Mouse (Mus musculus) intestine, embryonic 15.5 days (tissue): ENCODE data around the gene Zglp1. TPM values are rescaled to one million over a fixed set of nuclear protein-coding genes. Genes with fewer than 3 reads are reported as not detected.
"Not testable (repeated sequence)": the region's sequence is repeated elsewhere in the genome, so short reads cannot be mapped to it uniquely, and the experiment has no call there.

Source experiments
- ATAC-seq: fragments of 200-750 bp; cut with Nextera tagmentation; 2 replicates; pipeline ENCODE4 v1.8.0; 2017; ENCODE audit warnings: moderate TSS enrichment, moderate library complexity
- H3K27ac ChIP-seq: fragments of 300-500 bp; sonication (generic); 2 replicates; pipeline ENCODE4 v1.5.1; 2015; ENCODE audit warnings: mild to moderate bottlenecking, inconsistent platforms
- H3K27me3 ChIP-seq: fragments of 300-500 bp; sonication (generic); replicated peaks from 2 replicates; pipeline ENCODE4 v1.6.1; 2015; ENCODE audit warnings: inconsistent platforms
- H3K36me3 ChIP-seq: fragments of 300-500 bp; sonication (generic); 2 replicates; pipeline ENCODE4 v1.6.1; 2015; ENCODE audit warnings: inconsistent platforms
- H3K4me1 ChIP-seq: fragments of 300-500 bp; sonication (generic); replicated peaks from 2 replicates; pipeline ENCODE4 v1.6.1; 2015; ENCODE audit warnings: inconsistent platforms
- H3K4me2 ChIP-seq: fragments of 300-500 bp; sonication (generic); replicated peaks from 2 replicates; pipeline ENCODE4 v1.6.1; 2015; ENCODE audit warnings: mild to moderate bottlenecking, inconsistent platforms
- H3K4me3 ChIP-seq: fragments of 300-500 bp; sonication (generic); replicated peaks from 2 replicates; pipeline ENCODE4 v1.5.1; 2015; ENCODE audit warnings: inconsistent platforms
- H3K9ac ChIP-seq: fragments of 300-500 bp; sonication (generic); 2 replicates; pipeline ENCODE4 v1.6.1; 2015; ENCODE audit warnings: inconsistent platforms
- H3K9me3 ChIP-seq: fragments of 300-500 bp; sonication (generic); 2 replicates; pipeline ENCODE4 v1.6.1; 2016; ENCODE audit warnings: inconsistent platforms
- WGBS: fragments of 180-500 bp; shearing (Covaris S2); methylation state at CpG from one replicate; pipeline ENCODE4 v1.1.7; 2015; 5-methylcytosine and 5-hydroxymethylcytosine counted together
- polyA plus RNA-seq: library from polyadenylated mRNA; unstranded; fragments of >200 nt; fragmentation: Nextera tagmentation; extraction: Ambion mirVana; gene quantifications from 2 replicates; pipeline ENCODE4 v1.2.1, GENCODE M21; 2015

The Zglp1 gene
- polyA plus RNA-seq, 1 experiment from 2014 or later = 1.0 TPM

GRCm38 (mm10) chr9:21045235-21045634 is 21.7 kb downstream of the Zglp1 start:
- H3K9ac ChIP-seq = no peak overlapping the region
- no peaks in the 10 kb centered on the region for H3K36me3 ChIP-seq
- WGBS = 72% methylated on average over 3 of the region's 3 CpGs
- no peak overlapping the region for H3K4me2 ChIP-seq
- H3K9me3 ChIP-seq = no peaks in the 10 kb centered on the region
- peaks cover 2% of the 10 kb centered on the region; the same call in 1 of the 2 replicates for H3K27me3 ChIP-seq
- no peaks in the 10 kb centered on the region for H3K4me1 ChIP-seq
- no peak overlapping the region for H3K27ac ChIP-seq
- H3K4me3 ChIP-seq = no peak overlapping the region
- ATAC-seq = no peak

GRCm38 (mm10) chr9:21044785-21045184 is 22.1 kb downstream of the Zglp1 start:
- H3K9me3 ChIP-seq, H3K27me3 ChIP-seq, H3K4me3 ChIP-seq, H3K9ac ChIP-seq, H3K27ac ChIP-seq, H3K36me3 ChIP-seq, H3K4me1 ChIP-seq, H3K4me2 ChIP-seq, ATAC-seq: not testable (repeated sequence)
- WGBS = 54% methylated on average over 1 of the region's 1 CpGs

DNA sequence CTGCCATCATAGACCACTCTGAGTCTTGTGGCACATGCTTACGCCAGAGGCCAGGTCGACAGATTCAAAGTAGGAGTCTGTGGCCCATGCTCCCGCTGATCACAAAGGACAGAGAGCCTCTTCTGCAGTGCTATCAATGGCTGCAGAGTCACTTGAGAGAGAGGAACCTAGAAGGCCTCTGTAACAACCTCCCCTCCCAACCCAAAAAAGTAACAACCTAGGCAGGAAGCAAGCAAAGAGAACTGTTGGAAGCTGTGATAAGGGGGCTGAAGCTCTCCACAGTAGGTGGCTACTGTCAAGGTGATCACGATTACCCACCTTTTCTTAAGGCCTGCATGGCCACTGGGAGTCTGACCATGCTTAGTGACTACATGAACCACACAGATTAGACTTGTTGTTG is 23.3 kb downstream of the Zglp1 start:
- ATAC-seq = no peak
- H3K4me3 ChIP-seq = no peak overlapping the region
- WGBS = 81% methylated on average over 4 of the region's 4 CpGs
- H3K4me1 ChIP-seq = peaks cover under 1% of the 10 kb centered on the region; the same call in 1 of the 2 replicates
- H3K27me3 ChIP-seq = peaks cover 7% of the 10 kb centered on the region
- H3K27ac ChIP-seq = no peak overlapping the region
- H3K36me3 ChIP-seq = no peaks in the 10 kb centered on the region
- H3K4me2 ChIP-seq = no peak overlapping the region
- no peak overlapping the region for H3K9ac ChIP-seq
- H3K9me3 ChIP-seq = no peaks in the 10 kb centered on the region

- H3K9ac ChIP-seq = no peak overlapping the region
- peaks cover 29% of the 10 kb centered on the region for H3K27me3 ChIP-seq
- H3K36me3 ChIP-seq = no peaks in the 10 kb centered on the region
- no peak overlapping the region for H3K4me2 ChIP-seq
- no peak overlapping the region for H3K27ac ChIP-seq
- peaks cover 19% of the 10 kb centered on the region for H3K4me1 ChIP-seq
- WGBS = 34% methylated on average over 4 of the region's 4 CpGs
- ATAC-seq = no peak
- H3K9me3 ChIP-seq = no peaks in the 10 kb centered on the region
- no peak overlapping the region for H3K4me3 ChIP-seq
Observed at GRCm38 (mm10) chr9:21041308-21041707, 25.6 kb downstream of the Zglp1 start.

DNA sequence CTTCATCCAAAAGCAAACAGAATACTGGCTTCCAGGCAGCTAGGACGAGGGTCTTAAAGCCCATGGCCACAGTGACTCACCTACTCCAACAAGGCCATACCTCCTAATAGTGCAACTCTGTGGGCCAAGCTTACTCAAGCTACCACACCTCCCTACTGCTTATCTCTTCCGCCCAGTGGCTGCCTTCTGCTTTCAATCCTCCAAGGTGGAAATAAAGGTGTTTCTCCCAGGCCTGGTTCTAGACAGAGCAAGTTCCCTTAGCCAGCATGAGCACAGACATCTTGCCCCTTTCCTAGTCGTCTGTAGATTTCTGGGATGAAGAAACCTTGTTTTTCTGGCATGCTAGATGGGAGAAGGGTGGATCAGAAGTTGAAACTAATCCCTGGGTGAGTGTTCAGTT is 27.1 kb downstream of the Zglp1 start:
- Histone ChIP-seq H3K4me2 (no peak overlapping the region), H3K9me3 (no peaks in the 10 kb centered on the region), H3K4me3 (no peak overlapping the region), H3K9ac (no peak overlapping the region), H3K4me1 (peaks cover 25% of the 10 kb centered on the region), H3K27me3 (peaks cover 45% of the 10 kb centered on the region), H3K27ac (no peak overlapping the region), H3K36me3 (no peaks in the 10 kb centered on the region)
- WGBS = 62% methylated on average over 3 of the region's 3 CpGs
- ATAC-seq = no peak

DNA sequence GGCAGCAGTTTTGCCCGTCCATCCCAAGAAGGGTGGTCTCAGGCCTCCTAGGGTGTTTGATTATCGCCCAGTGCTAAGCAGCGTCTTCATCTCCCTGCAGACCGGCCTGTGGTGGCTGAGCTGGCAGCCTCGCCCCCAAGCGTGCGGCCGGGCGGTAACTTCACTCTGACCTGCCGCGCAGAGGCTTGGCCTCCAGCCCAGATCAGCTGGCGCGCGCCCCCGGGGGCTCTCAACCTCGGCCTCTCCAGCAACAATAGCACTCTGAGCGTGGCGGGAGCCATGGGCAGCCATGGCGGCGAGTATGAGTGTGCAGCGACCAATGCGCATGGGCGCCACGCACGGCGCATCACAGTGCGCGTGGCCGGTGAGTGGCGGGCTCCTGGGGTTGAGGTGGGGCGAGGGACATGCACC is 29.4 kb downstream of the Zglp1 start:
- Histone ChIP-seq H3K9me3 (no peaks in the 10 kb centered on the region), H3K4me2 (peak overlapping the region; percentile 84), H3K9ac (peak overlapping the region; percentile 41; the same call in 1 of the 2 replicates), H3K4me1 (peaks cover 40% of the 10 kb centered on the region), H3K4me3 (peak overlapping the region; percentile 36), H3K27me3 (peaks cover 65% of the 10 kb centered on the region), H3K27ac (no peak overlapping the region), H3K36me3 (no peaks in the 10 kb centered on the region)
- no peak for ATAC-seq
- WGBS = 2% methylated on average over 31 of the region's 31 CpGs

DNA sequence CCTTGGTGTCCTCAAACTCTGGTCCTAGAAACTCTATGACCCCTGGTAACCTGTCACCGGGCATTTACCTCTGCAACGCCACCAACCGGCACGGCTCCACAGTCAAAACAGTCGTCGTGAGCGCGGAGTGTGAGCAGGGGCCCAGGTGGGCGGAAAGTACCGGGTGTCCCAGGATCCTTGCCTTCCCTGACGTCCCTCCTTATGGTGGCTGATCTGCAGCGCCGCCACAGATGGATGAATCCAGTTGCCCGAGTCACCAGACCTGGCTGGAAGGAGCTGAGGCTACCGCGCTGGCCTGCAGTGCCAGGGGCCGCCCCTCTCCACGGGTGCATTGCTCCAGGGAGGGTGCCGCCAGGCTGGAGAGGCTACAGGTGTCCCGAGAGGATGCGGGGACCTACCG is 30.2 kb downstream of the Zglp1 start:
- Histone ChIP-seq H3K36me3 (no peaks in the 10 kb centered on the region), H3K9me3 (no peaks in the 10 kb centered on the region), H3K4me1 (peaks cover 48% of the 10 kb centered on the region), H3K4me3 (peak overlapping the region; percentile 2; the same call in 1 of the 2 replicates), H3K9ac (no peak overlapping the region), H3K4me2 (peak overlapping the region; percentile 84; the same call in 1 of the 2 replicates), H3K27ac (no peak overlapping the region), H3K27me3 (peaks cover 73% of the 10 kb centered on the region)
- 6% methylated on average over 22 of the region's 22 CpGs for WGBS
- ATAC-seq = no peak

DNA sequence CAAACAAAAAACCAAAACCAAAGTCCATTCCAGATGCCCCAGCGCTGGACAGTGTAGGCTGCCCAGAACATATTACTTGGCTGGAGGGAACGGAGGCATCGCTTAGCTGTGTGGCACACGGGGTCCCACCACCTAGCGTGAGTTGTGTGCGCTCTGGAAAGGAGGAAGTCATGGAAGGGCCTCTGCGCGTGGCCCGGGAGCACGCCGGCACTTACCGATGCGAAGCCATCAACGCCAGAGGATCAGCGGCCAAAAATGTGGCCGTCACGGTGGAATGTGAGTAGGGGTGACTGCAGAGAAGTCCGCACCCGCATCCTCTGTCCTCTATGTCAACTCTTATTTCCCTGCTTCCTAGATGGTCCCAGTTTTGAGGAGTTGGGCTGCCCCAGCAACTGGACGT is 30.7 kb downstream of the Zglp1 start:
- ATAC-seq = no peak
- H3K27me3 ChIP-seq = peaks cover 74% of the 10 kb centered on the region
- H3K36me3 ChIP-seq = no peaks in the 10 kb centered on the region
- no peak overlapping the region for H3K27ac ChIP-seq
- 10% methylated on average over 20 of the region's 20 CpGs for WGBS
- no peak overlapping the region for H3K9ac ChIP-seq
- H3K4me2 ChIP-seq = no peak overlapping the region
- peaks cover 53% of the 10 kb centered on the region for H3K4me1 ChIP-seq
- H3K9me3 ChIP-seq = no peaks in the 10 kb centered on the region
- H3K4me3 ChIP-seq = no peak overlapping the region

DNA sequence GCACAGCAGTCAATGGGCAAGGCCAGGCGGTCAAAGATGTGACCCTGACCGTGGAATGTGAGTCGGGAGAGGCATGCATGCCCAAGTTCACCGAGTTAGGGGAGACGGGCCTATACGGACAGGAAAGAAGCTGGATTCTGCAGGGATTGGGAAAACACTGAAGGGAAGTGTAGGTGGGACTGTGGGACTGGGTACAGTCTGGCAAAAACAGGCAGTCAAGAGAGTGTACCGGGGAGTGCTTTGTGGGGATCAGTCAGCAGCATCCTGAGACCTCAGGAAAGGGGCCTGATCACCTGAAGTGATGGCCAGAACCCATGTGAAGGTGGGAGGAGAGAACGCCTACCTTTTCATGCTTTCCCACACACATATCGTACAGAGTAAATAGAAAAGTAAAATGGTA is 31.3 kb downstream of the Zglp1 start:
- Histone ChIP-seq H3K9ac (no peak overlapping the region), H3K4me3 (no peak overlapping the region), H3K4me2 (no peak overlapping the region), H3K9me3 (no peaks in the 10 kb centered on the region), H3K4me1 (peaks cover 55% of the 10 kb centered on the region), H3K27ac (no peak overlapping the region), H3K36me3 (no peaks in the 10 kb centered on the region), H3K27me3 (peaks cover 74% of the 10 kb centered on the region)
- no peak for ATAC-seq
- 31% methylated on average over 9 of the region's 9 CpGs for WGBS

DNA sequence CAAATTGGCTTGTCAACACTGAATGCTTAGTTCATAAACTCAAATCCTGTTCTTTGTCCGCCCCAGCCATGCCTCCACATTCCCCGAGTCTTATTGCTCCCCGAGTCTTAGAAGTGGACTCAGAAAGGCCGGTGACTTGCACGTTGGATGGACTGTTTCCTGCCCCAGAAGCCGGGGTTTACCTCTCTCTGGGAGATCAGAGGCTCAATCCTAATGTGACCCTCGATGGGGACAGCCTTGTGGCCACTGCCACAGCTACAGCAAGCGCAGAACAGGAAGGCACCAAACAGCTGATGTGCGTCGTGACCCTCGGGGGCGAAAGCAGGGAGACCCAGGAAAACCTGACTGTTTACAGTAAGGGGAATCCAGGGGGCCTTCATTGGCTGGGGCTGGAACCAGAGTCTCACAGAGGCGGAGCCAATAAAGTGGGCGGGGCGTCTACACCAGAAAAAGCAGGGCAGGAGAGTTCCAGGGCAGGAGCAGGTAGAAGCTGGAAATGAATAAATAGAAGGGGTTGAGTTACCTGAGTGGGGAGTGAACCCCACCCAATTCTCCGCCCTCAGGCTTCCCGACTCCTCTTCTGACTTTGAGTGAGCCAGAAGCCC is 32.3 kb downstream of the Zglp1 start:
- Histone ChIP-seq H3K9ac (no peak overlapping the region), H3K36me3 (no peaks in the 10 kb centered on the region), H3K27ac (no peak overlapping the region), H3K27me3 (peaks cover 77% of the 10 kb centered on the region), H3K4me1 (peaks cover 63% of the 10 kb centered on the region), H3K4me3 (0 out of 2 replicates have a peak overlapping the region, but pooled peaks have one; percentile 3), H3K4me2 (peak overlapping the region; percentile 11; the same call in 1 of the 2 replicates), H3K9me3 (no peaks in the 10 kb centered on the region)
- ATAC-seq = no peak
- WGBS = 2% methylated on average over 17 of the region's 17 CpGs

DNA sequence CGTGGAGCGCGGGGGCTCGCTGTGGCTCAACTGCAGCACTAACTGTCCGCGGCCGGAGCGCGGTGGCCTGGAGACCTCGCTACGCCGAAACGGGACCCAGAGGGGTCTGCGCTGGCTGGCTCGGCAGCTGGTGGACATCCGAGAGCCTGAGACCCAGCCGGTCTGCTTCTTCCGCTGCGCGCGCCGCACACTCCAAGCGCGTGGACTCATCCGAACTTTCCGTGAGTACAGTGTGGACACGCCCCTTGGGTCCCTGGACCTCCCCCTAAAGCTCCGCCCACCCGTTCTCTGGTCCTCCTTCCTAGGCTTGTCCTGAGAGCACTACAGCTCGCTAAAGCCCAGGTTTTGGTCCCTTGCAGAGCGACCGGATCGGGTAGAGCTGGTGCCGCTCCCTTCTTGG is 33.8 kb downstream of the Zglp1 start:
- ATAC-seq = peak; percentile 77
- Histone ChIP-seq H3K27ac (no peak overlapping the region), H3K4me1 (peaks cover 64% of the 10 kb centered on the region), H3K9me3 (no peaks in the 10 kb centered on the region), H3K36me3 (no peaks in the 10 kb centered on the region), H3K9ac (peak overlapping the region; percentile 50), H3K4me2 (peak overlapping the region; percentile 99), H3K27me3 (peaks cover 74% of the 10 kb centered on the region), H3K4me3 (peak overlapping the region; percentile 55)
- 0% methylated on average over 34 of the region's 34 CpGs for WGBS

- peak overlapping the region; percentile 50; the same call in 1 of the 2 replicates for H3K9ac ChIP-seq
- H3K4me1 ChIP-seq = peaks cover 60% of the 10 kb centered on the region
- H3K9me3 ChIP-seq = no peaks in the 10 kb centered on the region
- peak overlapping the region; percentile 99 for H3K4me2 ChIP-seq
- no peak for ATAC-seq
- WGBS = 3% methylated on average over 7 of the region's 7 CpGs
- no peak overlapping the region for H3K27ac ChIP-seq
- H3K36me3 ChIP-seq = no peaks in the 10 kb centered on the region
- H3K4me3 ChIP-seq = peak overlapping the region; percentile 55
- peaks cover 67% of the 10 kb centered on the region for H3K27me3 ChIP-seq
Observed at GRCm38 (mm10) chr9:21032491-21032890, 34.4 kb downstream of the Zglp1 start.

- peaks cover 55% of the 10 kb centered on the region for H3K4me1 ChIP-seq
- H3K27me3 ChIP-seq = peaks cover 62% of the 10 kb centered on the region
- H3K9me3 ChIP-seq = no peaks in the 10 kb centered on the region
- no peaks in the 10 kb centered on the region for H3K36me3 ChIP-seq
- under 1% methylated on average over 34 of the region's 35 CpGs for WGBS
- H3K4me3 ChIP-seq = peak within 1 kb of the TSS; percentile 55
- no peak for ATAC-seq
- peak within 1 kb of the TSS; percentile 50 for H3K9ac ChIP-seq
- no peak within 1 kb of the TSS for H3K27ac ChIP-seq
- peak within 1 kb of the TSS; percentile 99 for H3K4me2 ChIP-seq
Observed at GRCm38 (mm10) chr9:21031896-21032351, 35.0 kb downstream of the Zglp1 start, which contains the start of gene Icam5. Gene Icam5, plus strand, starts transcription at chr9:21032073.
